Mouse (Mus musculus) liver, embryonic 16.5 days (tissue): Measurements from ENCODE around the gene Actr1b. TPM values are rescaled to one million over a fixed set of nuclear protein-coding genes. Genes with fewer than 3 reads are reported as not detected.

ENCODE experiments used
- ATAC-seq: fragments of 200-750 bp; cut with Nextera tagmentation; 2 replicates; pipeline ENCODE4 v1.8.0; 2017; ENCODE audit warnings: low read depth, mild to moderate bottlenecking, moderate number of reproducible peaks, moderate library complexity
- H3K27ac ChIP-seq: fragments of 300-500 bp; sonication (generic); 2 replicates; pipeline ENCODE4 v1.5.1; 2014; ENCODE audit warnings: mild to moderate bottlenecking, low read length
- H3K27me3 ChIP-seq: fragments of 300-500 bp; sonication (generic); 2 replicates; pipeline ENCODE4 v1.6.1; 2014; ENCODE audit warnings: low read depth, low read length, mixed read lengths; ENCODE audit not compliant: control insufficient read depth, insufficient read depth
- H3K36me3 ChIP-seq: fragments of 300-500 bp; sonication (generic); 2 replicates; pipeline ENCODE4 v1.6.1; 2014; ENCODE audit warnings: mild to moderate bottlenecking; ENCODE audit not compliant: control insufficient read depth, insufficient read depth
- H3K4me1 ChIP-seq: fragments of 300-500 bp; sonication (generic); 2 replicates; pipeline ENCODE4 v1.6.1; 2014; ENCODE audit warnings: low read depth, low read length, mixed read lengths; ENCODE audit not compliant: control insufficient read depth
- H3K4me2 ChIP-seq: fragments of 300-500 bp; sonication (generic); 2 replicates; pipeline ENCODE4 v1.6.1; 2014; ENCODE audit warnings: low read depth, low read length, mixed read lengths
- H3K4me3 ChIP-seq: fragments of 300-500 bp; sonication (generic); 2 replicates; pipeline ENCODE4 v1.5.1; 2014; ENCODE audit warnings: low read depth, mild to moderate bottlenecking, low read length
- H3K9ac ChIP-seq: fragments of 300-500 bp; sonication (generic); 2 replicates; pipeline ENCODE4 v1.6.1; 2014; ENCODE audit warnings: low read depth, low read length
- H3K9me3 ChIP-seq: fragments of 300-500 bp; sonication (generic); replicated peaks from 2 replicates; pipeline ENCODE4 v1.6.1; 2016; ENCODE audit warnings: low read length; ENCODE audit not compliant: control insufficient read depth
- WGBS: fragments of 180-500 bp; shearing (Covaris S2); extraction: QIAGEN DNeasy Blood & Tissue Kit; methylation state at CpG from one replicate; pipeline ENCODE4 v1.1.7; 2014; ENCODE audit not compliant: insufficient replicate concordance; 5-methylcytosine and 5-hydroxymethylcytosine counted together
- polyA plus RNA-seq: library from polyadenylated mRNA; unstranded; fragments of >200 nt; fragmentation: Nextera tagmentation; extraction: Ambion mirVana; gene quantifications from 2 replicates; pipeline ENCODE4 v1.2.1, GENCODE M21; 2015

The Actr1b gene
- polyA plus RNA-seq, 1 experiment from 2014 or later = 25.4 TPM

- Histone ChIP-seq H3K4me1 (peaks cover 16% of the 10 kb centered on the region), H3K27ac (peak overlapping the region; percentile 72), H3K4me3 (peak overlapping the region; percentile 84), H3K36me3 (peaks cover 16% of the 10 kb centered on the region), H3K4me2 (peak overlapping the region; percentile 73), H3K27me3 (no peaks in the 10 kb centered on the region), H3K9ac (peak overlapping the region; percentile 60), H3K9me3 (no peaks in the 10 kb centered on the region)
- no peak for ATAC-seq
- WGBS = 56% methylated on average over 11 of the region's 11 CpGs
These were observed 23.5 kb downstream of the Actr1b start for GRCm38 (mm10) chr1:36690671-36691235.

GRCm38 (mm10) chr1:36683810-36684467 is 30.3 kb downstream of the Actr1b start:
- Histone ChIP-seq H3K36me3 (no peaks in the 10 kb centered on the region), H3K4me3 (no peak overlapping the region), H3K27me3 (no peaks in the 10 kb centered on the region)

DNA sequence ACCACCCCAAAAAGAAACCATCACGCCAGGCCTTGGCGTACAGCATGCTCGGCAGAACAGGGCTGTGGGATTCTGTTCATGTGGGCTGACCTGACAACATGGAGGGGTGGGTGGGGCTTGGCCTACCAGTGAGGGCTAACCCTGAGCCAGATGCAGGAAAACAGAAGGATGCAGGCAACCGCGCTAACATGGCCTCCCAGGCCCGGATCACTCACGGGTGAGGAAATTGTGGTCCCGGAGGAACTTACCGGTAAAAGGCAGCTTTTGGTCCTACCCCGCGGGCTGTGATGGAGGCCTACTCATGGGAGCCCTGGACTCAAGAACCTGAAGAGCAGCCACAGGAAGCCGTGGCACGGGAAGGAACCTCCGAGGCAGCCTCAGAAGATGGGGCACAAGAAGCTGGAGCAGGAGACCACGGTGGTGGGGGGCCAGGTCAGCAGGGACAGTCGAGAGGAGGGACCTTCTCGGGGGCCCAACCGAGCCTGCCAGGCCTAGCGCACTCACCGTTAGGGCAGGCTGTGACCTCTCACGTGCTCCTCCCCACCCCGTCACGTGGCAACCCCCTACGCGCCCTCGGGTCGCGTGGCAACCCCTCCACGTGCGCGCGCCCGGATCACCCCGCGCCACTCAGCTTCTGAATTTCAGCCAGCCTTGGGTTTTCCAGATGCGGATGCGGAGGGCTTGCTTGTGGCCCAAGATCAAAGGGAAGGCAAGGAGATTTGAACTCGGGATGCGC is 31.4 kb downstream of the Actr1b start, which contains the start of gene Fam178b:
Gene Fam178b (minus strand): TSS at position 564 of the 736 bp plus-strand sequence.
- H3K4me2 ChIP-seq = no peak within 1 kb of the TSS
- H3K4me1 ChIP-seq = no peaks in the 10 kb centered on the region
- H3K27ac ChIP-seq = no peak within 1 kb of the TSS
- no peak for ATAC-seq
- H3K27me3 ChIP-seq = no peaks in the 10 kb centered on the region
- H3K9me3 ChIP-seq = no peaks in the 10 kb centered on the region
- H3K9ac ChIP-seq = no peak within 1 kb of the TSS
- H3K36me3 ChIP-seq = no peaks in the 10 kb centered on the region
- 83% methylated on average over 39 of the region's 39 CpGs for WGBS
- no peak within 1 kb of the TSS for H3K4me3 ChIP-seq

More at GRCm38 (mm10) chr1:36683810-36684467, 30.3 kb downstream of the Actr1b start:
- no peaks in the 10 kb centered on the region for H3K9me3 ChIP-seq
- WGBS = 8% methylated on average over 13 of the region's 13 CpGs
- ATAC-seq = peak; percentile 78
- H3K27ac ChIP-seq = no peak overlapping the region
- H3K4me1 ChIP-seq = no peaks in the 10 kb centered on the region
- H3K4me2 ChIP-seq = no peak overlapping the region
- H3K9ac ChIP-seq = no peak overlapping the region

DNA sequence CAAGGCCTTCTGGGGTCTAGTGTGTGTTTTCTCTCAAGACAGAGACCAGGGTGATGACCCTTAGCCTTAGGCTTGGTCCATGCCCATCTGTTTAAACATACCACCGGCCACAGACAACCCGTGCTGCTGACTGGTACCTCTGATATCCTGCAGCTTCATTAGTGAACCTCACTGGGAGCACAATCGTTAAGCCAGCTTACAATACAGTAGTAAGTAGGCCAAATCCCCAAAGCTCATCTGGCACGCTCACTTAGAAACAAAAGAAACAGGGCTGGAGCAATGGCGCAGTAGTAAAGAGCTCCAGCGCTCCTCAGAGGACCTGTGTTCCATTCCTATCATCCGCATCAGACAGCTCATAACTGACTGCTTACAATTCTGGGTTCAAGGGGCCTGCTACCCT is 33.3 kb downstream of the Actr1b start:
- no peak overlapping the region for H3K9ac ChIP-seq
- H3K4me2 ChIP-seq = no peak overlapping the region
- no peak overlapping the region for H3K27ac ChIP-seq
- no peaks in the 10 kb centered on the region for H3K36me3 ChIP-seq
- H3K4me3 ChIP-seq = no peak overlapping the region
- H3K9me3 ChIP-seq = no peaks in the 10 kb centered on the region
- H3K4me1 ChIP-seq = no peaks in the 10 kb centered on the region
- H3K27me3 ChIP-seq = no peaks in the 10 kb centered on the region
- no peak for ATAC-seq
- 86% methylated on average over 7 of the region's 7 CpGs for WGBS

DNA sequence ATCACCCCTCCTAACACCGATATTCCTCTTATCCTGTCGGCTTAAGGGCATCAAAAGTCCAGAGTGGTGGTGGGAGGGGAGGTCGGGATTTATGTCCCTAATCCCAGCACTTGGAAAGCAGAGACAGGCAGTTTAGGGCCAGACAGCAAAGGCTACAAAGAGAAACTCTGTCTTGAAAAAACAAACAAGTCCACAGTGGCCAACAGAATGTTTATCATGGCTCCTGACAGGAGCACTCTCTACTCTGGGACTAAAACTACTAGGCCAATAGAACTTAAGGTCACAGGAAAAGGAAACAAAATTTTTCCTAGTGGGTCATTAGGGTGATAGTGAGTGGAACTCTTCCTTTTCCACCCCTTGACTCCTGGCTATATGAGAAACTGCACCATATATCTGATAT is 39.3 kb downstream of the Actr1b start:
- peaks cover 14% of the 10 kb centered on the region for H3K4me1 ChIP-seq
- H3K27ac ChIP-seq = no peak overlapping the region
- H3K9ac ChIP-seq = no peak overlapping the region
- H3K36me3 ChIP-seq = no peaks in the 10 kb centered on the region
- no peaks in the 10 kb centered on the region for H3K9me3 ChIP-seq
- H3K4me2 ChIP-seq = no peak overlapping the region
- no peak overlapping the region for H3K4me3 ChIP-seq
- no peak for ATAC-seq
- H3K27me3 ChIP-seq = no peaks in the 10 kb centered on the region
- 33% methylated on average over 3 of the region's 3 CpGs for whole genome bisulfite sequencing

DNA sequence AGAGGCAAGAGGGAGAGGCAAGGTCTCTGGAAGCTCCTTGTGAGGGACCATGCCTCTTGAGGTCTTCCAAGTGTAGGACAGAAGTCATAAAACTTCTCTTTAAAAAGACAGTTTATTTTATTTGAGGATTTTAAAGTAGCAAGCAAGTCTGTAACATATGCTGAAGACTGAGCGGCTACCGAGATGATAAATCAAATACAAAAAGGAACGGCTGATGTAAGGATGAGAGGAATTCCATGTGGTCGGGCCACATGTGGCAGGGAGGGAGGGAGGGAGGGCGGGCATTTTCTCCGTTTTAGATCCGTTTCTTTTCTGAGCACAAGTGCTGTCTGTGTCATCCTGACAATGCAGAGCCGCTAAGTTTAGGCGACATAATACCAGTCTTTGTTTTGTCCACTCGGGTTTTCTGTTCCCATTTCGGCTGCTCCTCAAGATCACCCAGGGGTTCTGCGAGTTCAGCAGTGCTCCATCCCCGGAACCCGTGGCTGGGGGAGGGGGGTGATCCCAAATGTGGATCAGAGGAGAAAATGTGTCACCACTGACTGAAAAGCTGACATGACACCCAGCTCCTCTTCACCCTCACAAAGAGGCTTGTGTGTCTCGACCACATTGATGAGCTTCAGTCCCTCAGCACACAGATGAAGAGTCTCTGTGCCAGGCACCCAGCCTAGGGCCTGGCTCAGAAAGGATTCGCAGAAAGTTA is 41.4 kb downstream of the Actr1b start:
- Histone ChIP-seq H3K36me3 (no peaks in the 10 kb centered on the region), H3K27me3 (no peaks in the 10 kb centered on the region), H3K4me2 (no peak overlapping the region), H3K9ac (no peak overlapping the region), H3K27ac (no peak overlapping the region), H3K4me3 (no peak overlapping the region), H3K4me1 (peaks cover 19% of the 10 kb centered on the region), H3K9me3 (no peaks in the 10 kb centered on the region)
- WGBS = 77% methylated on average over 16 of the region's 16 CpGs
- no peak for ATAC-seq

DNA sequence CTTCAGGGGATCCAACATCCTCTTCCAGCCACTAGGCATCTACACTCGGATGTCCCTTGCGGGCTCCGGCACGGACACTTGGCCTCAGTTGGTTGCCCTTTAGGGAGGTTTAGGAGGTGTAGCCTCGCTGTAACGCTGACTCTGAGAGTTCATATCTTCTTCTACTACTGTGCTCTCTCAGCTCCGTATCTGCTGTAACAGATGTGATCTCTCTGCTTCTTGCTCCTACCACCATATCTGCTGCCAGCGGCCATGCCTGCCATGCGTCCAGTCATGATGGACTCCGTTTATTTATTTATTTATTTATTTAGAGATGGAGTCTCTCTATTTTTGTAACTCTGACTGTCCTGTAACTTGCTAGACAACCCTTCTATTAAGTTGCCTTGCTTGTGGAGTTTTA is 43.0 kb downstream of the Actr1b start:
- peak; percentile 83 for ATAC-seq
- no peak overlapping the region for H3K4me2 ChIP-seq

DNA sequence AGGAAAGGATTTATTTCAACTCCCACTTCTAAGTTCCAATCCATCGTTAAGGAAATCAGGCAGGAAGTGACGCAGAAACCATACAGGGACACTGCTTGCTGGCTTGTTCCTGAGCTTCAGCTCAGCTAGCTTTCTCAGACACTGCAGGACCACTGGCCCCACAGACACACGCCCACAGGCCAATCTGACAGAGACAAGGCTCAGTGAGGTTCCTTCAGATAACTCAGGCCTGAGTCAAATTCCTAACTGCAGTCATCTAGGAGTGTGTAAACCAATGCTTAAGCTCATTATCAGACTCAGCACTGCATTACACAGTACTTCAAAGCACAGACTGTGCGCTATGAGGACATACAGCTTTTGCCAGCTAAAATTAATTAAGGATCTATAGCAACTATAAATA is 44.0 kb downstream of the Actr1b start:
- Histone ChIP-seq H3K27me3 (no peaks in the 10 kb centered on the region), H3K36me3 (no peaks in the 10 kb centered on the region), H3K4me3 (no peak overlapping the region), H3K27ac (no peak overlapping the region), H3K9me3 (no peaks in the 10 kb centered on the region), H3K4me2 (no peak overlapping the region), H3K9ac (no peak overlapping the region), H3K4me1 (peaks cover 19% of the 10 kb centered on the region)
- WGBS = 22% methylated on average over 4 of the region's 4 CpGs
- ATAC-seq = peak; percentile 84

More for the DNA sequence above, 43.0 kb downstream of the Actr1b start:
- H3K27ac ChIP-seq = no peak overlapping the region
- H3K36me3 ChIP-seq = no peaks in the 10 kb centered on the region
- peak overlapping the region; percentile 1; the same call in 1 of the 2 replicates for H3K9ac ChIP-seq
- H3K4me1 ChIP-seq = peaks cover 19% of the 10 kb centered on the region
- 40% methylated on average over 10 of the region's 10 CpGs for WGBS
- no peak overlapping the region for H3K4me3 ChIP-seq
- no peaks in the 10 kb centered on the region for H3K27me3 ChIP-seq
- H3K9me3 ChIP-seq = no peaks in the 10 kb centered on the region
